Mouse (Mus musculus) C2C12 (cell line): Measurements from ENCODE around the gene Tenm4. TPM values are rescaled to one million over a fixed set of nuclear protein-coding genes. Genes with fewer than 3 reads are reported as not detected.

Experiments
- H3K27me3 ChIP-seq: one replicate; pipeline ENCODE4 v1.6.1; 2011; ENCODE audit not compliant: control insufficient read depth, insufficient read depth, insufficient read length
- H3K36me3 ChIP-seq: one replicate; pipeline ENCODE4 v1.6.1; 2011; ENCODE audit not compliant: control insufficient read depth, insufficient read depth
- H3K4me3 ChIP-seq: one replicate; pipeline ENCODE4 v1.5.1; 2011; ENCODE audit warnings: mild to moderate bottlenecking, control low read depth; ENCODE audit not compliant: poor library complexity, insufficient read depth, severe bottlenecking
- H3K79me2 ChIP-seq: one replicate; pipeline ENCODE4 v1.6.1; 2011; ENCODE audit not compliant: control insufficient read depth, insufficient read depth
- H3K79me3 ChIP-seq: one replicate; pipeline ENCODE4 v1.6.1; 2011; ENCODE audit warnings: low read depth, control low read depth
- H3ac ChIP-seq: one replicate; pipeline ENCODE3; 2011; ENCODE audit warnings: low read depth; ENCODE audit not compliant: control insufficient read depth, insufficient read length
- CEBPB ChIP-seq: IDR thresholded peaks from one replicate; pipeline ENCODE4 v1.6.1; 2011; ENCODE audit warnings: low read depth, mild to moderate bottlenecking, control low read depth, moderate library complexity
- CTCF ChIP-seq: IDR thresholded peaks from one replicate; pipeline ENCODE4 v1.5.1; 2011; ENCODE audit not compliant: control insufficient read depth, insufficient read depth, insufficient read length
- FOSL1 ChIP-seq: IDR thresholded peaks from one replicate; pipeline ENCODE4 v1.8.0; 2011; ENCODE audit warnings: mild to moderate bottlenecking, low read length; ENCODE audit not compliant: poor library complexity, insufficient read depth, severe bottlenecking
- MAX ChIP-seq: IDR thresholded peaks from one replicate; pipeline ENCODE4 v1.6.1; 2011; ENCODE audit warnings: mild to moderate bottlenecking, control low read depth
- MYOD1 ChIP-seq: IDR thresholded peaks from one replicate; pipeline ENCODE4 v1.6.1; 2011; ENCODE audit warnings: low read depth; ENCODE audit not compliant: control insufficient read depth, insufficient read length
- MYOG ChIP-seq: IDR thresholded peaks from one replicate; pipeline ENCODE4 v1.6.1; 2011; ENCODE audit not compliant: control insufficient read depth, insufficient read length; ENCODE audit errors: extremely low read depth
- USF1 ChIP-seq: IDR thresholded peaks from one replicate; pipeline ENCODE4 v1.6.1; 2011; ENCODE audit warnings: low read depth, mild to moderate bottlenecking, control low read depth, moderate library complexity
- polyA plus RNA-seq: library from polyadenylated mRNA; unstranded; fragments of >200 nt; fragmentation: generic; extraction: Trizol; gene quantifications from one replicate; pipeline ENCODE4 v1.2.1, GENCODE M21; 2012; ENCODE audit warnings: missing spikeins

Tenm4 gene
- polyA plus RNA-seq, 1 experiment: 0.71 TPM

DNA sequence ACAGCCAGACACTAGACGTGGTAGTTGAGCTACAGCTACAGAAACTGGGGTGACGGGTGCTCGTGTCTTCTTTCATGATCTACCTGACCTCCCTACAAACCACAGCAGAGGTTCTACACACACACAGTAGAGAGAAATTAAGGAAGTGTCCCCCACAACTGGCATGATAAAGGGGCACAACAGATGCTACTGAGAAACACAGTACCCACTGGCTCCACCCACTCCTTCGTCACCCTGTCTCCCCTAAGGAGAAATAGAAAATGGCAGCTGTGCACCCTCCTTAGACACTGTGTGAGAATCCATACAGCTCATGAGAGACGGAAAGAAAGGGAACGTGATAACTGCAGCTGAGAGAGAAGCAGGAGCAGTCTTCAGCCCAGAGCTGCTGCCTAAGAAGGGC is 708.5 kb downstream of the Tenm4 start:
- Histone ChIP-seq H3K4me3 (no peak overlapping the region), H3K27me3 (no peaks in the 10 kb centered on the region), H3K36me3 (no peaks in the 10 kb centered on the region), H3K79me2 (no peaks in the 10 kb centered on the region), H3ac (no peak overlapping the region), H3K79me3 (no peaks in the 10 kb centered on the region)
- TF ChIP-seq FOSL1 (no peak), USF1 (no peak), CEBPB (no peak), CTCF (no peak), MYOD1 (no peak), MYOG (no peak), MAX (no peak)

DNA sequence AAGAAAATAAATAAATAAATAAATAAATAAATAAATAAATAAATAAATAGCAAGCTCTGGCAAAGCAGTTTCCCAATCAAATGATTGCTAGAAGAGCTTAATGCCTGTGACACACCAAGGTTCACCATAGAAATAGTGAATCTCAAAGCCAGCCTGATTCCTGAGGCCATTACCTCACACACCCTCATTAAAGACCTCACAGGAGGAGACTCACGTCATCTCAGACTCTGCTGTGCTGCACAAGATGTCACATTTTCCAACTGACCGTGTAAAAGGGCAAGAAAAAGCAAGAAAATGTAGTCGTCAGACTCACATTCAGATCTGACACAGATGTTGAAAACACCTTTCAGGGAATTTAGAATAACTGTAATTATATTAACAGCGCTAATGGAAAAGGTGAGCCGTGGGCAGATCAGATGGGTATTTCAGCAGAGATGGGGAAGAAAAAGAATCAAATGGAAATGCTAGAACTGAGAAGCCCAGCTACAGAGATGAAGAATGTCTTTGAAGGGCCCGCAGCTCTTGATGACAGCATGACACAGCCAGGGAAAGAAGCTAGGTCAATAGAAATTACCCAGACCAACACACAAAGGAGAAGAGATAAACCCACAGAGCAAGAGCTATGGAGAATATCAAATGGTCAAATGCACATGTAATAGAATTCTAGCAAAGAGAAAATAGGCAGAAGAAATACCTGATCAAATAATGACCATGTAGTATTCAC is 709.3 kb downstream of the Tenm4 start:
- Histone ChIP-seq H3K4me3 (no peak overlapping the region), H3ac (no peak overlapping the region), H3K79me2 (no peaks in the 10 kb centered on the region), H3K27me3 (no peaks in the 10 kb centered on the region), H3K36me3 (no peaks in the 10 kb centered on the region), H3K79me3 (no peaks in the 10 kb centered on the region)
- TF ChIP-seq FOSL1: no peak
- no peak for TF ChIP-seq MYOD1
- TF ChIP-seq CEBPB: no peak
- no peak for TF ChIP-seq MYOG
- no peak for TF ChIP-seq USF1
- TF ChIP-seq CTCF: no peak
- no peak for TF ChIP-seq MAX

- no peaks in the 10 kb centered on the region for H3K36me3 ChIP-seq
- TF ChIP-seq MYOG: no peak
- no peak for TF ChIP-seq CTCF
- no peak for TF ChIP-seq MAX
- TF ChIP-seq USF1: no peak
- no peak for TF ChIP-seq FOSL1
- no peak for TF ChIP-seq MYOD1
- TF ChIP-seq CEBPB: no peak
Measured at GRCm38 (mm10) chr7:96883297-96883696, 712.3 kb downstream of the Tenm4 start.

GRCm38 (mm10) chr7:96887088-96887654 is 716.1 kb downstream of the Tenm4 start:
- Histone ChIP-seq H3K36me3 (no peaks in the 10 kb centered on the region), H3ac (no peak overlapping the region), H3K79me3 (no peaks in the 10 kb centered on the region), H3K4me3 (no peak overlapping the region), H3K79me2 (no peaks in the 10 kb centered on the region), H3K27me3 (no peaks in the 10 kb centered on the region)
- no peak for TF ChIP-seq MYOG
- no peak for TF ChIP-seq USF1
- no peak for TF ChIP-seq MAX
- TF ChIP-seq CEBPB: no peak
- TF ChIP-seq MYOD1: no peak
- no peak for TF ChIP-seq CTCF
- no peak for TF ChIP-seq FOSL1

More at GRCm38 (mm10) chr7:96883297-96883696, 712.3 kb downstream of the Tenm4 start:
- Histone ChIP-seq H3K79me2 (no peaks in the 10 kb centered on the region), H3K79me3 (no peaks in the 10 kb centered on the region), H3K27me3 (no peaks in the 10 kb centered on the region), H3ac (no peak overlapping the region), H3K4me3 (no peak overlapping the region)

- no peak overlapping the region for H3K4me3 ChIP-seq
- TF ChIP-seq MYOD1: no peak
- no peak for TF ChIP-seq USF1
- TF ChIP-seq CTCF: no peak
- no peak for TF ChIP-seq CEBPB
- no peak for TF ChIP-seq MAX
- no peak for TF ChIP-seq MYOG
- no peak for TF ChIP-seq FOSL1
- no peaks in the 10 kb centered on the region for H3K36me3 ChIP-seq
- H3K27me3 ChIP-seq: no peaks in the 10 kb centered on the region
- no peaks in the 10 kb centered on the region for H3K79me3 ChIP-seq
- no peak overlapping the region for H3ac ChIP-seq
- no peaks in the 10 kb centered on the region for H3K79me2 ChIP-seq
Measured at GRCm38 (mm10) chr7:96889061-96890034, 718.3 kb downstream of the Tenm4 start.
